Mouse (Mus musculus) stomach, postnatal 0 days (tissue): Measurements from ENCODE around the gene Itgbl1.

Source experiments
- CTCF ChIP-seq: IDR thresholded peaks from 2 replicates; pipeline ENCODE4 v1.5.1; 2016; ENCODE audit warnings: antibody characterized with exemption, low read depth, mild to moderate bottlenecking, moderate library complexity
- EP300 ChIP-seq: optimal IDR thresholded peaks from 2 replicates; pipeline ENCODE3; 2016; ENCODE audit warnings: antibody characterized with exemption

DNA sequence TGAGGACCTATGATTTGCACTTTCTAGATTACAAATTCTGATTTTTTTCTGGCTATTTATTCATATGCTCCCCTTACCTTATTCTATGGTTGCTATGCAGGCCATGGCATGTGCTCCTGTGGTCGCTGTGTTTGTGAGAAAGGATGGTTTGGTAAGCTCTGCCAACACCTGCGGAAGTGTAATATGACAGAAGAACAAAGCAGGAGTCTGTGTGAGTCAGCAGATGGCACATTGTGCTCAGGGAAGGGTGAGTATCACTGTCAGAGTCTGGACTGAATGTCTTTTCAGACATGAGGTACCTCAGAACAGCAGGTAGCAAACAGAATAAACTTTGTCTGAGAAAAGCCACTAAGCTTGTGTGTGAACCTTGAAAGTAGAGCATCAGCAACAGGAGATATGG is 306.8 kb downstream of the Itgbl1 start:
- TF ChIP-seq CTCF: no peak
- no peak for TF ChIP-seq EP300
